Mouse (Mus musculus): ENCODE results near the gene Tmem29.
"Not testable (repeated sequence)": the region's sequence is repeated elsewhere in the genome, so short reads cannot be mapped to it uniquely, and the experiment has no call there.

DNA sequence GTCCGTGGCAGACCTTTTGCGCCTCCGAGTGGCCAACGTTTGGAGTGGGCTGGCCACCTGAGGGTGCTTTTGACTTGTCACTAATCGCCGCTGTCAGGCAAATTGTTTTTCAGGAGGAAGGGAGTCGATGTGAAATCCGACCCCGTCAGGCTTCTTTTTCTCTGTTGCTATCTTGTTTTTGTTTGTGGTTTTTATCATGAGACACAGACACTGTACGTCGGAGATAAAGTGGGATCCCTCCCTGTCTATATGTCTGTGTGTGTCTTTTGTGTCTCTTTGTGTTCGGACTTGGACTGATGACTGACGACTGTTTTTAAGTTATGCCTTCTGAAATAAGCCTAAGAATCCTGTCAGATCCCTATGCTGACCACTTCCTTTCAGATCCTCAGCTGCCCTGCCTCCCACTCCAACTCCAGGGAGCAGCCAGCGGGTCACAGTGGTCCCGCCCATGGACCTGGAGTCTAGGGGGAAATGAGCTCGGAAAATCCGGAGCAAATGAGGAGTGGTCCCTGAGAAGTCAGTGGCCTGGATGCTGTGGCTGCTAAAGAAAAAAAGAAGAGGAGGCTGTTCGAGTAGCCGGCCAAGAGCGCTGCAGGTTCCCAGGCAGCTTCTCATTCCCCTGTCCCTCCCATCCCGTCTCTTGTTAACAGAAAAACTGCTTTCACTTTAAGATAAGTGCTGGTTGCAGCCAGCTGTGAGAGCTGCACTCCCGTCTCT lies 27.5 kb upstream of the Tmem29 start:
- not testable (repeated sequence) for TF ChIP-seq POLR2A, CTCF (IDR thresholded peaks at IDR 0.05; ENCODE audit: insufficient read depth, low read depth, low read length)
